Mouse (Mus musculus) thymus, adult 2 months (tissue): ENCODE results near the gene Ppard.

Experiments
- CTCF ChIP-seq: fragments of 200-500 bp; IDR thresholded peaks from 2 replicates; pipeline ENCODE4 v1.5.1; 2012; ENCODE audit warnings: mild to moderate bottlenecking, control low read depth, low read length, moderate library complexity, borderline replicate concordance; ENCODE audit not compliant: control insufficient read depth, poor library complexity, insufficient read depth; ENCODE audit errors: extremely low read depth
- POLR2A ChIP-seq: fragments of 200-500 bp; IDR thresholded peaks from 2 replicates; pipeline ENCODE4 v1.6.1; 2012; ENCODE audit warnings: mild to moderate bottlenecking, low read length, control low read depth, moderate library complexity; ENCODE audit not compliant: control insufficient read depth, poor library complexity, insufficient read depth; ENCODE audit errors: extremely low read depth

DNA sequence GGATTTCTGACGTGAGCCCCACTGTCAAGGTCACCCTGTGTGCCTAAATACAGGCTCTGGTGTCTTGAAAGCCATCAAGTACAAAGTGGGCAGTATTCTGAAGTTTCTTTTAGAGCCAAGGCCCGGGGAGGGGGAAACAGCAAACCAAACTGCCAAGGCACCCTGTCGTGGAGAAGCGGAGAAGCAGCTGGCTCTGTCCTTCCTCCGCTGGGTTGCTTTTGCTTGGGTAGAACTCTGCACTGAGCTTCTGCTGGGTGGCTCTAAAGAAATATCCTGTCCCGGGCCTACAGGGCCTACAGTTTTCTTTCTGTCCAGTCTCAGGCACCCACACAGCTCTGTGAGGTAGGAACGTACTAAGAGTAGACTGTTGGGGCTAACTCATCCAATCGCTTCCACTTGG lies 25.4 kb upstream of the Ppard start:
- TF ChIP-seq CTCF, result no peak
- TF ChIP-seq POLR2A, result no peak
